Mouse (Mus musculus) retina, postnatal 7 days (tissue): ENCODE measurements around the gene Gm10306.

ENCODE experiments used
- DNase-seq: peaks from one replicate; pipeline ENCODE4 v3.0.0-alpha.2; 2012; ENCODE audit warnings: low read depth, low spot score

Gm10306 gene

GRCm38 (mm10) chr4:94605591-94605990 is 49.2 kb downstream of the Gm10306 start:
- no peak for DNase-seq
